Mouse (Mus musculus) 416B (cell line): ENCODE data around the gene Grm1.
A peak's percentile ranks its signal among the peaks of the same experiment; 100 is the strongest.

ENCODE experiments used
- DNase-seq: peaks from one replicate; pipeline ENCODE4 v3.0.0; 2011; ENCODE audit warnings: low read depth

Gene Grm1

DNA sequence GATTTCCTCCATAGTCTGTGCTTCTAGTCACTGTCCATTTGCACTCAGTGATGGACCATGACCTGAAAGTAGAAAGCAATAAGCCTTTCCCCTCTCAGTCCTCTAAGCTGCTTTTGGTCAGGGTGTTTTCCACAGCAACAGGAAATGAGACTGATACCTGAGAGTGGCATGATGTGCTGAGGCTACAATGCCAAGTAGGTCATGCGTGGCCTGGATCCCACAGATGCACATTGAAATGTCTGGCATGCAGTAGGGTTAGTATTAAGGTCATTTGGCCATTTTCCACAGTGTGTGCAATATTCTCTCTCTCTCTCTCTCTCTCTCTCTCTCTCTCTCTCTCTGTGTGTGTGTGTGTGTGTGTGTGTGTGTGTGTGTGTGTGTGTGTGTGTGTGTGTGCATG lies 254.8 kb downstream of the Grm1 start:
- no peak for DNase-seq

DNA sequence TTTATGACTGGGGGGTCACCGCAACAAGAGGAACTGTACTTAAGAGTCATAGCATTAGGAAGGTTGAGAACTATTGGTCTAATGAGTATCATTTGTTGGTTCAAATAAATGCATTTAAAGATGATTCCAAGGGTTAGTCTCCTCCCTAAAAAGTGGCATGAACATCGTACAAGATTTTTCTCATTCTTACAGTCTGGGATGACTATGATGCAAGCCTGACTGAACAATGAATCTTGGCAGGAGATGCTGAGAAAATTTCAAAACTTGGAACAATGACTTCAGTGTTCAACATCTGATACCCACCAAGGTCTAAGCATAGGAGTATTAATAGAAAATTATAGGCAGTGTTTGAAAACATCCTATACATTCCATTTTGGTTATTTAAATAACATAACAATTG lies 264.1 kb downstream of the Grm1 start:
- DNase-seq = no peak

DNA sequence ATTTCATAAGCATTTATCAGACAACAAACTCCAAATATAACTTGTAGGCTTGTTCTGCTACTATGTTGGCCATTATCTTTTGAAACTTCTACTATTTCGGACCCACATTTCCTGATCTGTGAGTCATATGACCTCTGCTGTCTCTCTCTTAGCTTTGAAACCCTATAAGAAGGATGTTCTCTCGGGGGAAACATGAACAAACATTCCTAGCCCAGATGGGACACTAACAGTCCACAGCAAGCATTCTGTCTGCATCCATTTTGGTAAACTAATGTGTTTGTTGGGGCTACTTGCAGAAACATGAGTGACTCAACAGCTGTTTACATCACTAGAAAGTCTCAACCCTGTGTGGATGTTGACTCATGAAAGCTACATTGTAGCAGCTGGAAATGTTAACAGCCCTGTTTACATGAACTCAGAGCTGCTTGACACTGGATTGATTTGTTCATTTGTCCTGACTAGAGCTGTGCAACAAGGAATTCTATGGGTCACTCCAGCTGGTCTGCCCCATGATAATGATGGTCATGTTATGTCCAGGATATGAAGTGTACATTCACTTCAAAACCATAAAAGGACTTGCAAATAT lies 267.4 kb downstream of the Grm1 start:
- peak; percentile 1 for DNase-seq

DNA sequence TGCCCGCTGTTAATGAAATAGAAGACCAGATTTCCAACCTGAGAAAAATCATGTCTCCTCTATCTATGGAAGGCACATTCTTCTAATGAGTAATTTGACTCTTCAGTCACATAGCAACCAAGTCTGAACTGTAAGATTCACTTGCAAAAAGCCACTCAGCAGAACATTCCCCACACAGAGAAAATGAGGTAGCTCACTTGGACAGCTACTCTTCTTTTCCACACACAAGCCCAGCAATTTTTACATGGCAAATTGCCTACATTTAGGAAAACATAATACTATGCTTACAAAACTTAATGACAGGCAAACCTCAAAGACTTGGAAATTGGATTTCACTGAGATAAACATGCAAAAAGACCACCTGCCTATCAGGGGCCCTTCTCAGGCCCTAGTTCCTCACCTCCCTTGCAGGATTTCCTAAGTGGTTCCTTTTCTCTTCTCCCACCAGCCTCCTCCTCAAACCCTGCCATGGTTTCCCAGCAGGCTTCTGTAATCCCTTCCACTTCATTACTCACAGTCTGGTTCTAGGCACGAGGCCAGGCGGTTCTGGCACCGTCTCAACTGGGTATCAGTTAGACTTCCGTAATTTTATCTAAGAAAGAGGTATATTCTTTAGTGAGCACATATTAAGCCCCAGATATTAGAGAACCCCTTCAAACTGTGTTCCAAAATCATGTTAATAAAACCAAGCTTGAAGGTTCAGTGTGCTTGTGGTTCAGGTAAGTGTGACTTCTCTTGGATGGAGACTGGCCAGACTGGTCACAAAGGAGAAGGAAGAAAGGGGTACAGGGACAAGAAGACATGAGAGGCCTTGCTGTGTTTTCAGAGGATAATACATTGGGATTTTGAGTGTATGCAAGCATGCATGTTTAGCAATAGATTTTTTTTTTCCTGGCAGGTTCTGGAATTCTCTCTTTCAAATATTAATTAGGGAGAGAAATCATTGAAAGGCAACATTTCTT lies 269.1 kb downstream of the Grm1 start:
- no peak for DNase-seq

DNA sequence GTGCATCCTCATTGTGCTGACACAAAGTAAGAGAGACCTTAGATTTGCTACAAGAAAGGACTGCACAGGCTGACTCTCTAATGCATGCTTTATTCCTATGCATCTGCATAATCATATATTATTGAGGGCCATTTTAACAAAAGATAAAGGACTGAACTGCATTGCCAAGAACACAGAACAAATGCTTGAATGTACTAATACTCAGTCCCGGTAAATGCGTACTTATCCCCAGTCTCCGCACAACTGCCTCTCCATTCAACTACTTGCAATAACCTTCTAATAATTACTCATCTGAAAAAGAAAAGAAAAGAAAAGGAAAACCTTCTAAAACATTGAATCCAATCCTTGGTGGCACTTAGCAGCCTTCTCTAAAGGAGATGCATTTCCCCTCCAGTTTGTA lies 272.4 kb downstream of the Grm1 start:
- DNase-seq = no peak

DNA sequence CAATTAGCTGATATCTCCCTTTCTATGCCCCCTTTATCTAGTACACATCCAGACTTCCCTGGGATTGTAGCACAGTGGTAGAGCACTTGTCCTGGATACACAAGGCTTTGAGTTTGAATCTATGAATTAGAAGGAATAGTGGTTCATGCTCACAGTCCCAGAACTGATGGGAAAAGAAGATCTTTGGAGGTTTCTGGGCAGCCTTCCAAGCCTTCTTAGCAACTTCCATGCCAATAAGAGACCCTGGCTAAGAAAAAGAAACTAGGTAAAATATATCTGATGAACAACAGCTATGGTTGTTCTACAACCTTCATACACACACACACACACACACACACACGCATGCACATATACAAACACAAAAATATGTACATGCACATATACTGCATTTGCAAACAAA lies 286.8 kb downstream of the Grm1 start:
- no peak for DNase-seq

DNA sequence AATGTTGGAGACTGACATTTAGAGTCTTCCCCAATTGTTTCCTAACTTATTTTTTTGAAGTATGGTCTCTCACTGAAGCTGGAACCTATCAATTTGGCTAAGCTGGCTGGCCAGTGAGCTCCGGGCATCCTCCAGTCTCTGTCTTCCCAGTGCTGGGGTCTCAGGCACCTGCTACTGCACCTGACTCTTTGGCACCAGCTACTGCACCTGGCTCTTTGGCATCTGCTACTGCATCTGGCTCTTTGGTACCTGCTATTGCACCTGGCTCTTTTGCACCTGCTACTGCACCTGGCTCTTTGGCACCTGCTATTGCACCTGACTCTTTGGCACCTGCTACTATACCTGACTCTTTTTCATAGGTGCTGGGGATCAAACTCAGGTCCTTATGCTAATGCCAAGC lies 291.7 kb downstream of the Grm1 start:
- no peak for DNase-seq

DNA sequence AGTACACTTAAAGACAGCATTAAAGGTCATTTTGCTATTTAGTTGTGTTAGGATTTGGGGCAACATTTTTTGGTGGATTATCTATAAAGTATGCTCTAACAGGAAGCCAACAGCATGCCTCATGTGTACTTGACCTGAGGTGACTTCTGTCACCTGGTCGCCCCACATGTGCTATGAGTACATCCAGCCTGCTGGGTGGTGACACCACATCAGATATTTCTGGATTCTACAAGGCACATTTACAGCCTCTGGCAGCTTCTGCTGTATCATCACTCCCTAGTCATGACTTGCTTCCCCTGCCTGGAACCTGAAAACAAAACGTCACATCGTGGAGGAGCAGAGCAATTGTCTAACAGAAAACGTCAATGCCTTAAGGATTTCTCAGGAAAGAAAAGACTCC lies 292.2 kb downstream of the Grm1 start:
- DNase-seq = no peak

DNA sequence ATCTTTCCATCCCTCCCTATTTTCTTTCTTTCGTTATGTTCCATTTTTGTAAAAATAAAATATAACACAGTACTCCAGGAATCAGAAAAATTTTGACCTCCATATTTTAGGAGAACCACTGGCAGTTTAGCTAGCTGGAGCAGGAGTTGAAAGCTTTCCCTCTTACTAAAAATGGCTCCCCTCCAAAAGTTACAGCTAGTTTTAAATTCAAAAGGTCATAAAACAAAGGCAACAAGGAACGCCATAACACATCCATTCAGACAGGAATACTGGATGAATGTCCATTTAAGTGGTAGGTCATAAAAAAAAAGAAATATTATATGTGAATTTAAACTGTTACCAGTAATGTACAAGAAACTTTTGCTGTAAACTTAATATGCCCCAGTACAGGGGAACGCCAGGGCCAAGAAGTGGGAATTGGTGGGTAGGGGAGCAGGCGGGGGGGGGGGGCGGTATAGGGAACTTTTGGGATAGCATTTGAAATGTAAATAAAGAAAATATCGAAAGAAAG lies 294.2 kb downstream of the Grm1 start:
- DNase-seq = no peak

DNA sequence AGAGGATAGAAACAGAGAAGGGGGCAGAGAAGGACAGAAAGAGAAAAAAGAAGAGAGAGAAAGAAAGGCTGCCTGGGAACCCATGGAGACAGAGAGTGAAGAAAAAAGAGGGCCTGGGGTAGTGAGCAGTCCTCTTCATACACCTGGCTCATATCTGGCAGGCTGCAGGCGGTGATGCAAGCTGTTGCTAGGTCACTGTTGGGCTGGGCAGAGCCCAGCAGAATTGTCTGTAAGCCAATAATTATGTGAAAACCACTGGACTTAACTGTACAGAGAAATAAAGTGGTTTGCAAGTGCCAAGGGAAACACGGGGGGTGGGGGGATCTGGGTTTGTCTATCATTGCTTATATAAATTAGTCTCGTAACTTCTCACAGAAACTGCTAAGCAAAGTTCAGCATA lies 297.0 kb downstream of the Grm1 start:
- no peak for DNase-seq

DNA sequence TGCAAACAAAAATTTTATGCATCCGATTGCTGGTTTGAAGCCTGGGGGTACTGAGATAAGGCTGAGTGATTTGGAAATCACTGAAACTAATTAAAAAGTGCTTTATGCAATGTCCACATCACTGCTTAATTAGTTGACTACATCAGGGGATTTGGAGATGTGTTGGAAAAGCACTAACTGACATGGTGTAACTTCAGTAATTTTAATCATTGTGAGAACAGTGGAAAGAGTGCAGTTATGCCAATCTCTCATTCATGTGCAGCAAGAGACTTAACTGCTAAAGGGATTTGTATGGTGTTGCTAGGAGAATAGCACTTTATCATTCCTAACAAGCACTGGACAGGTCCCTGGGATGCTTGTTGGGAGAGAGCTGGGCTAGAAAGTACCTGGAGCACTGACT lies 307.3 kb downstream of the Grm1 start:
- no peak for DNase-seq

DNA sequence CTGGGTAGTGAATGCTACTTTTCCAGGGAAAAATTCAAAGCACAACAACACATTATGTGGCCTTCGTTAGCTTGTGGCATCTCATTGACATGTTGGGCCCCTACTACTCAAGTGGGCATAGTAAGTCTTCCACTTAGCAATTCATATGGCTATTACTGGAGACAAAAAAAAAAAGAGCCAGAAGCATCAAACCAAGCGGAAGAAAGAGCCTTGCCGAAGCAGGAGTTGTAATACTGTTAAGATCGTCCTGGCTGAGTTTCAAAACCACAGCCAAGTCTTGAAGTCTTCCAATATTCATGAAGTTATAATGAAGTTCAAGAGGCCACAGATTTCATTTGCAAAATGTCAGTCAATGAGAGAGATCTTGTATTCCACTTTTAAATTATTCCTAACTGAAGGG lies 319.1 kb downstream of the Grm1 start:
- no peak for DNase-seq

DNA sequence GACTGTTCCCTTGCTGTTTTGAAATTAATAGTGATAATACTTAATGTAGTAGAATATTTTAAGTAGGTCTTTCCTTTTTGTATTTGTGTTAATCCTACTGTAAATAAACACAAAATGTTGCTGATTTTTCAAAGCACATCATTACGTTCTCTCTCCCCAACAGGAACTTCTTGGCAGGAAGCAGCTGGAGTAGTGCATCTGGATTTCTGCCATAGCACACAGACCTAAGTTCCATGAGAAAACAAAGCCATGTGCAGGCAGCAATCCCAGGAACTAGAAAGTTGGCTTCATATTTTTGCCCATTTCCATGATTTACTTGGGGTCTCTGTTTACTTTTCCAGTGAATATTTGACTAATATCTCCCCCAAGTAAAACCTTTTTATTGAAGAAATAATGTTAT lies 320.9 kb downstream of the Grm1 start:
- DNase-seq = no peak

DNA sequence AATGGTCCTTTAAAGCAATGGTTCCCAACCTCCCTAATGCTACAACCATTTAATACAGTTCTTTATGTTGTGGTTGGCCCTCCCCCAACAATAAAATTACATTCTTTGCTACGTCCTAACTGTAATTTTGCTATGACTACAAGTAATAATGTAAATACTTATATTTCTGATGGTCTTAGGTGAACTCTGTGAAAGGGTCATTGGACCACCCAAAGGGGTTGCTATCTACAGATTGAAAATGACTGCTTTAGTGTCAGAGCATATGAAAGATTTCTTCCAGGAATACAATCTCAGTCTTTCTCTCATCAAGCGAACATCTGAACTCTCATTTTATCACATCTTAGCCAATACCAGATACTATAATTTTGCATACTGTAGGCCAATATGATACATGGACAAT lies 321.4 kb downstream of the Grm1 start:
- DNase-seq = no peak

DNA sequence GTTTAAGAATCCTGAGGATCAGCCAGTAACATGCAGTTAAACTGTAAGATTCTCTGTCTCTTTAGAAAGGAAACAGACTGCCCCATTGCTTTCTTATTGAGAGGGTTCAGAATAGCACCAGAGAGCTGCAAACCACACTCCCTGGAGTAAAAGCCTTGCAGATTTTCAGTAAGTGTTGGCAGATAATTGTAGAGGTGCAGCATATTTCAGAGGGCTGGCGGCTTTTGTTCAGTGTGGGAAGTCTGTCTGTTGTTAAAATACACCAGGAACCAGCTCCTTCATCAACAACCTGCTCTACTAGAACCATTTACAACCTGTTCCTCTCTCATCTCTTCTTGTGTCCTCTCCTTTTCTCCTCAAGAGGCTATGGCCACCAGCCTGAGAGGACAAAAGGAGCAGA lies 331.1 kb downstream of the Grm1 start:
- no peak for DNase-seq

DNA sequence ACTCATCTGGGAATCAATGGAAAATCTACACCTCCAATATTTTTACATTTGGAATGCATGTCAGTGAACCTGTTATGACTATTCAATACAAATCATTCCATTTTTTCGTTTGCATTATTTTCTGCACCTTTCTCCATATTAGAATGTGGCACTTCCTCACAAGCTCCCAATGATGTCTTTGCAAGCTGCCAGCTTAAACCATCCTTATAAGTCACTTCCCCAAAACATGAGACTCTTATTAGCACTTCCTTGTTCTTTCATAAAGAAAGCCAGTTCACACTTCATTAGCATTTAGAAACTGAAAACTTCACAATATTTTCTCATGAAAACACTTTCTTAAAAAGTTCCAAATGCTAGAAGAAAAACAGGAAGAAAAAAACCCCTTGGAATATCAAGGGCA lies 338.1 kb downstream of the Grm1 start:
- DNase-seq = peak; percentile 3

DNA sequence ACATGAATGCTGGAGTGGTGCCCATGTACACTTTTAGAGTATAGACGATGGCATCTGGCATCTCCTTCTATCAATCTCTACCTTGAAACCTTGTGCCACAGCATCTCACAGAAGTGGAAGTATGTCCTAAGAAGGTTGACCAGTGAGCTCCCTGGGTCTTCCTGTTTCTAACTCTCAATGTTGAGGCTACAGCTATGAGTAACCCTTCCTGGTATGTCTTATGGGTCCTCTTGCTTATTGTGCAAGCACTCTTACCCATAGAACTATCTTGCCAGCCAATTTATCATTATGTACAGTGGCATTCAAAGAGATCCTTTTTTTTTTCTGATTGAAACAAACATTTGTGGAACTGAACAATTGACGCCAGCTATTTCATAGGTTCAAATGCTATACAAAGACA lies 340.0 kb downstream of the Grm1 start:
- peak; percentile 60 for DNase-seq

DNA sequence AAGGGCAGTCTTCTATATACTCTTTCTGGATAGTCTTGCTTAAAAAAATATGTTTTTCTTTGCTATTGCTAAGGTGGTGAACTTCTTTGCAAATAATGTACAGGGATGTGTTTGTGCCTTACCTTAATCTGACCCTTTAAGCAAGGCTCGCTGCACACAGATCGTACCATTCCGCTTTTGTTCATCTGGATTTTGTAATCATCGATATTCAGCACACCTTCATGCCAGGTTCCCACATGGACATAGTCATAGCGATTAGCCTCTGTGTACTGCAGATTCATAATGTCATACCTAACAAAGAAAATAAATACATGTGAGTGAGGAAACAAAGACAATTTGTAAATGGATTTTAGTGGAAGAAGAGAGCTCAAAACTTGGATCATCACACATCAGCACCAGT lies 340.8 kb downstream of the Grm1 start:
- no peak for DNase-seq

DNA sequence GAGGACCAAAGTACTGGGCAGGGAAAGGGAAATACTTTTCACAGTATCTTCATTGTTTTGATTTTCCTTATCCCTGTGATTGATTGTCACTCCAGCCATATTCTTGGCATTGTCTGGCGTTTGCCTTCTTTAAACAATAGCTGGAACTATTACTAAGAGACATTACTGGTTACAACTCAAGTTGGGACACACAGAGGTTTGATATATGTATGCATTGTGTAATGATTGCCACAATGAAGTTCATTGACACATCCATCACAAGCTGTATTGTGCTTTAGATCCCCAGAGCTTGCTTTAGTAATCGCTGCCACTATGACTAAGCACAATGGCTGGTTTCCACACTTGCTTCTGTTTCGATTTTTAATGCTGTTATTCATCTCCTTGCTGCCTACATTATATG lies 341.4 kb downstream of the Grm1 start:
- peak; percentile 65 for DNase-seq

DNA sequence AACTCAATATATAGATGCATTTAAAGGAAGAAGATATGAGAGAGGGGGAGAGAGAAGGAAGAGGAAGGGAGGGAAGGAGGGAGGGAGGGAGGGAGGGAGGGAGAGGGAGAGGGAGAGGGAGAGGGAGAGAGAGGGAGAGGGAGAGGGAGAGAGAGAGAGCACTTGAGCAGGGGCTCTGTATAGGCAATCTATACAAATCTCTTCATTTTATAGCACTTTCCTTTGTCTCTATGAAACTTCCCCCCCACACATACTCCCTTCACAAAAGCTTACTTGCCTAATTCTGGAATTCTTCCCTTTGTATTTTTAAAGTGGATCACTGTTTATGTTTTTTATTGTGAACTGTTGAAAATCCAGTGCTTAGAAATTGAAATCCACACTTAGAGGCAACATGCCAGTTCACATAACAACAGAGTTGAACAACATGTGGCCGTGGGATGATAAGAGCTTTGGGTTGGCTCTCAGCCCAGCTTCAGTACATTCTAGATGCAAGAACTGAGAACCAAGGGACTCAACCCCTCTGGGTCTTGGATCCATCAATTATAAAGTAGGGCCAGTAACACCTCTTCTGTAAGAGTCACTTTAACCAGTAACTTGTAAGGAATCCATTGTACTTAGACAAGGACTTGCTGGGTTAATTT lies 345.0 kb downstream of the Grm1 start:
- DNase-seq = peak; percentile 10

DNA sequence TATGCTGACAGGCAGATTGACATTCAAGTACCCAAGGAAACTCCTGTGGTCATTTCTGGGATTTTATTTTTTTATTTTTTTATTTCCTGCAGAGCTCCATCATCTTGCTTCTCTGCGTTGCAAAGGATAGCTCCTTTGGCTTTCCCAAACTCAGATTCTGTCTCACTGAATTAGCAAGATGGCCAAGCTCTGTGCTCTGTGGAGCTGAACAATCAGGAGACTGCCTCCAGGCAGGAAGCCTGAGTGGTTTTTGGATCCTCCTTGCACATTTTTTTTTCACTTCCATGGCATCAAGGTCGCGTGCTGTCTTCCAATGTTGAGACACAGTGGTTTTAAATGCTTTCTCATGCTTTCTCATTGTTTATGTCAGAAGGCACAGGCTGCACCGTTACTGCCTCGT lies 347.6 kb downstream of the Grm1 start:
- DNase-seq = peak; percentile 2

DNA sequence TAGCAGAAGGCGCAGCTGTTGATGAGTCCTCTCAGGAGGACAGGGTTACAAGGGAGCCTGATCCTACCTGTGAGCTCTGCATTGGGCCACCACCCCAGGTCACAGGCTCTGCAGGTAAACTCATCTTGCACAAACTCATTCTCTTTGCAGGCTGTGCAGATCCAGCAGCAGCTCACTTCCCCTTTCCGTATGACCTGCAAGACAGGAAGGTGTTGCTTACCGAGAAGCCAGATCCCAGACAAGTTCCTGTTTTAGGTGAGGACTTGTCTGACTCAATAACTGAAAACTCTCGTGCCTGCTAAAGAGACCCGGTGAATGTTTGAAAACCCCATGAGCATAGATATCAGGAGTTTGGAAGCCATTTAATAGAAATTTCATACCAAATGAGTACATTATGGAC lies 349.1 kb downstream of the Grm1 start:
- DNase-seq = peak; percentile 60

DNA sequence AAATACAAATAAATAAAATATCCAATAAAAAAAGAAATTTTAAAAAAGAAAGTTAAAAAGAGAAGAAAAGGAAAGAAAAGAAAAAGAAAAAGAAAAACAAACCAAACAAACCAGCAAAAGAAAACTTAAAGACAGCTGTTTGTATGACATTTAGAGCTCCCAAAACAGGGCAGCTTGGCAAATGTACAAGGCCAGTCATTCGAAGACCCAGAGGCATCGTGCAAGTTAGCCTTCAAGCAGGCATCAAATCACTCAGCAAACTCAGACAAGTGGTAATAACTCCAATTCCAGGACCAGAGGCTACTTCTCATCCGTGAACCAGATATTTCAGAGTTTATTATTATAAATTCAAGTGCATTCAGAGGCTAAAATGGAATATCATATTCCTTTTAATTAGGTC lies 355.7 kb downstream of the Grm1 start:
- no peak for DNase-seq
